Mouse (Mus musculus) ES-E14 (cell line): Measurements from ENCODE around the gene Wdr66.

Experiments
- MAFK ChIP-seq: IDR thresholded peaks from 2 replicates; pipeline ENCODE4 v1.6.1; 2014; ENCODE audit warnings: mild to moderate bottlenecking, low read depth, low read length, inconsistent platforms; ENCODE audit not compliant: insufficient read depth
- ZC3H11A ChIP-seq: IDR thresholded peaks from 2 replicates; pipeline ENCODE4 v1.6.1; 2012; ENCODE audit warnings: low read depth, mild to moderate bottlenecking, inconsistent platforms, low read length, borderline replicate concordance

GRCm38 (mm10) chr5:123362911-123363310 is 111.0 kb downstream of the Wdr66 start:
- TF ChIP-seq ZC3H11A (no peak), MAFK (no peak)
